Mouse (Mus musculus): ENCODE results near the gene Olfr638. TPM values are rescaled to one million over a fixed set of nuclear protein-coding genes. Genes with fewer than 3 reads are reported as not detected.

The Olfr638 gene
- polyA plus RNA-seq, 1 experiment from 2014 or later, result not detected

DNA sequence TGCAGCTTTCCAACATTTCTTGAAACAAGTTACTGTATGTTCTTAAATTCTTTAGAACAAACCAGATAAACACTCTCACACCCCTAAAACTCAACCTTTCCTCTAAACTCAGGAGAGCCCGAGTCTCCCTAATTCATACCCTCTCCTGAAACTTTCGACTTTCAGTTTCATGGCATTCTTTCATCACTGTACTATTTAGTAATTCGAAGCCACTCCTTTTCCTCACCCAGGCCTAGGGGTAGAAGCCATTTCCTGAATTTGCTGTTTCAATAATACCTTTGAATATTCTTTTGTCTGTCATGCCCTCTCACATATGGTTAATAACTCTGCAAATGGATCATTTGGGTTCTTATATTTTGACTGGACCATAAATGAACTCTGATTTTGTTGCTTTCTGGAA, 28.4 kb downstream of the Olfr638 start:
- Histone ChIP-seq H3K9me3 (ENCODE audit: control insufficient read depth, low read length) (no peaks in the 10 kb centered on the region), H3K4me2 (ENCODE audit: low read length) (no peak overlapping the region), H3K27ac (ENCODE audit: low read depth) (no peak overlapping the region), H3K9ac (ENCODE audit: low read length) (no peak overlapping the region), H3K4me3 (ENCODE audit: low read depth, low read length) (no peak overlapping the region), H3K4me1 (replicated peaks; ENCODE audit: control insufficient read depth, insufficient read depth, low read length) (no peaks in the 10 kb centered on the region), H3K36me3 (ENCODE audit: control insufficient read depth, insufficient read depth, low read length) (no peaks in the 10 kb centered on the region), H3K27me3 (replicated peaks; ENCODE audit: control insufficient read depth, insufficient read depth, low read length) (no peaks in the 10 kb centered on the region)
- DNase-seq (ENCODE audit: low spot score), result no peak
- WGBS, result 82% methylated on average over 3 of the region's 3 CpGs
- no peak for ATAC-seq (replicated peaks; ENCODE audit: low FRiP score, low TSS enrichment, low read depth)

DNA sequence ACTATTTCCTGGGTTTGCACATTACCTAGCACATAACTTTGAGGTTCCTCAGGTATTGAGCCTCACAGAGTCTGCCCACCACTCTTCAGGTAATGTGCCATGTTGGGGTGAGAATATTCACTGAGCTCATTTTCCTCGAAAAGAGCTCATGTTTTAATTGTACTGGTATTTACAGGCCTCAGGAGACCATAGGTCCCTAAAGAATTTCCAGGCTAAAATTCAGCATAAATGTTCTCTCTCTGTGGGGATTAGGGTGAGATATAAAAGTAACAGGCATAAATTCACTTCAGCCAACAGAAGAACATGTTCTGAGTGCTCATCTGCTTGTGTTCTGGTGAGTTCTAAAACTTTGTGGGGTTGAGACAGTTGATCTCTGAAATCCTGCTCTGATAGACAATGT, 36.6 kb downstream of the Olfr638 start, which contains the start of gene Olfr641:
Gene Olfr641 (plus strand): TSS at position 301 of the 400 bp plus-strand sequence.
- H3K27ac ChIP-seq (ENCODE audit: low read depth), result no peak within 1 kb of the TSS
- no peak within 1 kb of the TSS for H3K9ac ChIP-seq (ENCODE audit: low read length)
- H3K4me3 ChIP-seq (ENCODE audit: low read depth, low read length), result no peak within 1 kb of the TSS
- H3K27me3 ChIP-seq (replicated peaks; ENCODE audit: control insufficient read depth, insufficient read depth, low read length), result no peaks in the 10 kb centered on the region
- H3K36me3 ChIP-seq (ENCODE audit: control insufficient read depth, insufficient read depth, low read length), result no peaks in the 10 kb centered on the region
- no peak within 1 kb of the TSS for H3K4me2 ChIP-seq (ENCODE audit: low read length)
- 74% methylated on average over 1 of the region's 1 CpGs for WGBS
- ATAC-seq (replicated peaks; ENCODE audit: low FRiP score, low TSS enrichment, low read depth) (no peak), DNase-seq (ENCODE audit: low spot score) (no peak)
- H3K4me1 ChIP-seq (replicated peaks; ENCODE audit: control insufficient read depth, insufficient read depth, low read length), result no peaks in the 10 kb centered on the region
- no peaks in the 10 kb centered on the region for H3K9me3 ChIP-seq (ENCODE audit: control insufficient read depth, low read length)

DNA sequence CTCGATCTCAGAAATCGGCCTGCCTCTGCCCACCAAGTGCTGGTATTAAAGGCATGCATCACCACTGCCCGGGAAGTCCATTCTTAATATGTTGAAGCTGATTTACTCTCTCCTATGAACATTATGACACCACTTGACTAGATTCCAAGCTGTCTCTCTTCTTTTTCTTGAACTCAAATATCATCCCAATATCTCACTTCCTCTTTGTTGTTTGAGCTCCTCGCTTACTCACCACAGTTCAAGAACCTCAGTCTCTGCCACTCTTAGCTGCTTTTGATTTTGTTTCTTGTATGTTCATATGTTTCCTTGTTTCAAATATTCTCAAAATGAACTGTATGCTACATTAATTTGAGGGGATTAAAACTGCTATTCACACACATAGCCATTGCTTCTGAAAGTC, 52.2 kb downstream of the Olfr638 start:
- Histone ChIP-seq H3K9ac (ENCODE audit: low read length) (no peak overlapping the region), H3K4me3 (ENCODE audit: low read depth, low read length) (no peak overlapping the region), H3K4me1 (replicated peaks; ENCODE audit: control insufficient read depth, insufficient read depth, low read length) (no peaks in the 10 kb centered on the region), H3K36me3 (ENCODE audit: control insufficient read depth, insufficient read depth, low read length) (no peaks in the 10 kb centered on the region), H3K27me3 (replicated peaks; ENCODE audit: control insufficient read depth, insufficient read depth, low read length) (no peaks in the 10 kb centered on the region), H3K9me3 (ENCODE audit: control insufficient read depth, low read length) (no peaks in the 10 kb centered on the region), H3K27ac (ENCODE audit: low read depth) (no peak overlapping the region), H3K4me2 (ENCODE audit: low read length) (no peak overlapping the region)
- ATAC-seq (replicated peaks; ENCODE audit: low FRiP score, low TSS enrichment, low read depth) (no peak), DNase-seq (ENCODE audit: low spot score) (no peak)
- WGBS, result 91% methylated on average over 4 of the region's 4 CpGs

DNA sequence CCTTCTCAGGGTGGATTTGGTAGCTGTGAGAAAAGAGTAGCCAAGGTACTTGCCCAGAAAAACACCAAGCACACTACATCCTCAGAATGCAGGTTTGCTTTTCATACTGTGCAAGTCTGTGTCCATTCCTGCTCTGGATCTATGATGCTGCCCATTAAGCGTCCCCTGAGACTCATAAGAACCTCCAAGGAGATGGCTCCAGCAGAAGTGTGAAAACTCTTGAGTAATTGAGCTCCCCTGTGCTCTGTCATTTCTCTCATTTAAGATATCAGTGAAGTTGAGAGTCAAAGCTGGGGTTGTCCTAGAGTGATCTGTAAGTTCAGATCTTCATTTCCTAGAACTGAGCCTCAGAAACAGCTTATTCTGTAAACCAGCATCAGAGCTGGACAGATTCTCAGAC, 54.0 kb downstream of the Olfr638 start, which contains the start of gene Olfr642:
Gene Olfr642 (minus strand): TSS at position 101 of the 400 bp plus-strand sequence.
- 88% methylated on average over 1 of the region's 1 CpGs for WGBS
- Histone ChIP-seq H3K27me3 (replicated peaks; ENCODE audit: control insufficient read depth, insufficient read depth, low read length) (no peaks in the 10 kb centered on the region), H3K4me1 (replicated peaks; ENCODE audit: control insufficient read depth, insufficient read depth, low read length) (no peaks in the 10 kb centered on the region)

More for the DNA sequence above, 54.0 kb downstream of the Olfr638 start, which contains the start of gene Olfr642:
- no peak within 1 kb of the TSS for H3K4me3 ChIP-seq (ENCODE audit: low read depth, low read length)
- no peak within 1 kb of the TSS for H3K4me2 ChIP-seq (ENCODE audit: low read length)
- no peak within 1 kb of the TSS for H3K9ac ChIP-seq (ENCODE audit: low read length)
- DNase-seq (ENCODE audit: low spot score) (no peak), ATAC-seq (replicated peaks; ENCODE audit: low FRiP score, low TSS enrichment, low read depth) (no peak)
- no peaks in the 10 kb centered on the region for H3K36me3 ChIP-seq (ENCODE audit: control insufficient read depth, insufficient read depth, low read length)
- H3K9me3 ChIP-seq (ENCODE audit: control insufficient read depth, low read length), result no peaks in the 10 kb centered on the region
- no peak within 1 kb of the TSS for H3K27ac ChIP-seq (ENCODE audit: low read depth)

Other genes with a start within 250 kb of the Olfr638 start
- not detected in 2 replicates for gene Olfr630, start 241.4 kb upstream of the Olfr638 start, polyA plus RNA-seq (2014; fragmentation: Nextera tagmentation; extraction: Ambion mirVana)
- gene Olfr69, start 227.2 kb upstream of the Olfr638 start, polyA plus RNA-seq (2014; fragmentation: Nextera tagmentation; extraction: Ambion mirVana), result not detected in 2 replicates
- not detected in 2 replicates for gene Olfr68, start 219.0 kb upstream of the Olfr638 start, polyA plus RNA-seq (2014; fragmentation: Nextera tagmentation; extraction: Ambion mirVana)
- gene Olfr67, start 206.9 kb upstream of the Olfr638 start, polyA plus RNA-seq (2014; fragmentation: Nextera tagmentation; extraction: Ambion mirVana), result not detected in 2 replicates
- 1,233 and 1,868 TPM in 2 replicates for gene Hbb-bt, start 184.8 kb upstream of the Olfr638 start, polyA plus RNA-seq (2014; fragmentation: Nextera tagmentation; extraction: Ambion mirVana)
- gene Hbb-bs, start 170.7 kb upstream of the Olfr638 start, polyA plus RNA-seq (2014; fragmentation: Nextera tagmentation; extraction: Ambion mirVana), result 2,953 and 4,508 TPM in 2 replicates
- not detected in 2 replicates for gene Hbb-bh2, start 158.2 kb upstream of the Olfr638 start, polyA plus RNA-seq (2014; fragmentation: Nextera tagmentation; extraction: Ambion mirVana)
- 4.9 and 8.3 TPM in 2 replicates for gene Hbb-bh1, start 155.6 kb upstream of the Olfr638 start, polyA plus RNA-seq (2014; fragmentation: Nextera tagmentation; extraction: Ambion mirVana)
- 727 and 736 TPM in 2 replicates for gene Hbb-y, start 145.5 kb upstream of the Olfr638 start, polyA plus RNA-seq (2014; fragmentation: Nextera tagmentation; extraction: Ambion mirVana)
- gene Olfr66, start 112.5 kb upstream of the Olfr638 start, polyA plus RNA-seq (2014; fragmentation: Nextera tagmentation; extraction: Ambion mirVana), result not detected in 2 replicates
- not detected in 2 replicates for gene Olfr64, start 104.3 kb upstream of the Olfr638 start, polyA plus RNA-seq (2014; fragmentation: Nextera tagmentation; extraction: Ambion mirVana)
- gene Olfr65, start 95.3 kb upstream of the Olfr638 start, polyA plus RNA-seq (2014; fragmentation: Nextera tagmentation; extraction: Ambion mirVana), result not detected in 2 replicates
- not detected in 2 replicates for gene Olfr631, start 69.9 kb upstream of the Olfr638 start, polyA plus RNA-seq (2014; fragmentation: Nextera tagmentation; extraction: Ambion mirVana)
- not detected in 2 replicates for gene Olfr632, start 64.4 kb upstream of the Olfr638 start, polyA plus RNA-seq (2014; fragmentation: Nextera tagmentation; extraction: Ambion mirVana)
- gene Olfr633, start 54.3 kb upstream of the Olfr638 start, polyA plus RNA-seq (2014; fragmentation: Nextera tagmentation; extraction: Ambion mirVana), result not detected in 2 replicates
- gene Olfr635, start 27.6 kb upstream of the Olfr638 start, polyA plus RNA-seq (2014; fragmentation: Nextera tagmentation; extraction: Ambion mirVana), result not detected in 2 replicates
- 0.04 TPM in 1 of 2 replicates, not detected in the other for gene Olfr639, start 18.6 kb downstream of the Olfr638 start, polyA plus RNA-seq (2014; fragmentation: Nextera tagmentation; extraction: Ambion mirVana)
- not detected in 2 replicates for gene Olfr640, start 26.8 kb downstream of the Olfr638 start, polyA plus RNA-seq (2014; fragmentation: Nextera tagmentation; extraction: Ambion mirVana)
- gene Olfr641, start 36.7 kb downstream of the Olfr638 start, polyA plus RNA-seq (2014; fragmentation: Nextera tagmentation; extraction: Ambion mirVana), result not detected in 2 replicates
- gene Olfr642, start 53.9 kb downstream of the Olfr638 start, polyA plus RNA-seq (2014; fragmentation: Nextera tagmentation; extraction: Ambion mirVana), result not detected in 2 replicates
- not detected in 2 replicates for gene 4930516K23Rik, start 62.7 kb downstream of the Olfr638 start, polyA plus RNA-seq (2014; fragmentation: Nextera tagmentation; extraction: Ambion mirVana)
- gene Olfr644, start 73.1 kb downstream of the Olfr638 start, polyA plus RNA-seq (2014; fragmentation: Nextera tagmentation; extraction: Ambion mirVana), result not detected in 2 replicates
- gene Olfr645, start 86.7 kb downstream of the Olfr638 start, polyA plus RNA-seq (2014; fragmentation: Nextera tagmentation; extraction: Ambion mirVana), result not detected in 2 replicates
- not detected in 2 replicates for gene Olfr646, start 106.1 kb downstream of the Olfr638 start, polyA plus RNA-seq (2014; fragmentation: Nextera tagmentation; extraction: Ambion mirVana)
- gene Ubqln5, start 131.1 kb downstream of the Olfr638 start, polyA plus RNA-seq (2014; fragmentation: Nextera tagmentation; extraction: Ambion mirVana), result not detected in 2 replicates
- not detected in 2 replicates for gene Olfr643, start 138.7 kb downstream of the Olfr638 start, polyA plus RNA-seq (2014; fragmentation: Nextera tagmentation; extraction: Ambion mirVana)
- gene Ubqln3, start 144.5 kb downstream of the Olfr638 start, polyA plus RNA-seq (2014; fragmentation: Nextera tagmentation; extraction: Ambion mirVana), result not detected in 2 replicates
- not detected in 2 replicates for gene Ubqlnl, start 151.8 kb downstream of the Olfr638 start, polyA plus RNA-seq (2014; fragmentation: Nextera tagmentation; extraction: Ambion mirVana)
- not detected in 2 replicates for gene Olfm5, start 166.1 kb downstream of the Olfr638 start, polyA plus RNA-seq (2014; fragmentation: Nextera tagmentation; extraction: Ambion mirVana)
- gene Olfr648, start 184.6 kb downstream of the Olfr638 start, polyA plus RNA-seq (2014; fragmentation: Nextera tagmentation; extraction: Ambion mirVana), result 0.32 and 0.36 TPM in 2 replicates
- gene Olfr649, start 197.2 kb downstream of the Olfr638 start, polyA plus RNA-seq (2014; fragmentation: Nextera tagmentation; extraction: Ambion mirVana), result not detected in 2 replicates
- gene Trim6, start 220.0 kb downstream of the Olfr638 start, polyA plus RNA-seq (2014; fragmentation: Nextera tagmentation; extraction: Ambion mirVana), result 1.6 TPM in 2 replicates
- 1.5 and 1.9 TPM in 2 replicates for gene Trim34a, start 245.7 kb downstream of the Olfr638 start, polyA plus RNA-seq (2014; fragmentation: Nextera tagmentation; extraction: Ambion mirVana)

Measured in intestine, embryonic 14.5 days (tissue).